8 mouse cellular contexts compared by ENCODE assay signal in the genomic region with DNA sequence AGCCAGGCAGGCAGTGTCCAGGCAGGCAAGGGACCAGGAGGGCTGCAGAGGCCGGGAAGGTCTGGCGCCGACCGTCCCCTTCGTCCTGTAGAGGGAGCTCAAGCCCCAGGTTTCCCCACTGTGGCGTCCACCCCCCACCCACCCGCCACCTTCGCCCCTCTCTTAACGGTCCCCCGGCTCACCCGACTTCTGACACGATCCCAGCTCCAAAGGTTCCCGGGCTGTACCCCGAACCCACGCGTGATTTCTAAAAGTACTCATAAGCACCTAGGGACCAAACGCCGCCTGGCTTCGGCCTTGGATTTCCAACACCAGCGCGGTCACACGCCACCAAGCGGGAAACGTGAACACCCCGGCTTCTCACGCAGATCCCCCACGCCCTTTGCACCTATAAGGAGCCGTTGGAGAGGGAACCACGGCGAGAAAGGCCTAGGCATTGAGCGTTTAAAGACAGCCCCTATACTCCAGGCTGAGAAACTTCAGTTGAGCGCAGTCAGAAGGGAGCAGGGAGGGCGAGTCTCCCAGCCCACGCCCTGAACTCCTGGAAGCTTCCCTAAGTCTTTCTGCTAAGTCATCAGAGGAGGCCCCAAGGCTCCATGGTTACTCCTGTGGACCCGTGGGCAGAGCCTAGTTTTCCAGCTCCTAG. TPM values are rescaled to one million over a fixed set of nuclear protein-coding genes. Genes with fewer than 3 reads are reported as not detected.
DNase-seq lines count a peak whose midpoint lies in the region; ATAC-seq and TF ChIP-seq lines count a peak whose summit lies in the region.

No protein-coding gene starts in this region.

- peak; percentile 42; the same call in 1 of the 2 replicates for ATAC-seq in forebrain, embryonic 14.5 days
- no peak for ATAC-seq in hindbrain, embryonic 11.5 days (ENCODE audit: low FRiP score)
- ATAC-seq in limb, embryonic 15.5 days (ENCODE audit: insufficient number of reproducible peaks, low FRiP score, low TSS enrichment, low read depth) = no peak
- peak; percentile 36; the same call in 1 of the 2 replicates for ATAC-seq in midbrain, postnatal 0 days (ENCODE audit: low FRiP score)

- 0 out of 2 replicates have a peak overlapping the region, but pooled peaks have one; percentile 8 for H3K9ac ChIP-seq in forebrain, embryonic 14.5 days (ENCODE audit: low read length)
- peak overlapping the region; percentile 99; the same call in 1 of the 2 replicates for H3K9ac ChIP-seq in hindbrain, embryonic 11.5 days (ENCODE audit: low read depth, low read length)
- no peak overlapping the region for H3K9ac ChIP-seq in limb, embryonic 15.5 days
- H3K9ac ChIP-seq in midbrain, postnatal 0 days (replicated peaks; ENCODE audit: low read length, poor library complexity, severe bottlenecking) = peak overlapping the region; percentile 39; the same call in 1 of the 2 replicates

- TF ChIP-seq POLR2A in bone marrow macrophage, adult 2 months (IDR thresholded peaks at IDR 0.05; ENCODE audit: borderline replicate concordance, low read depth, low read length) = no peak

- peak; percentile 50; the same call in 1 of the 2 replicates for TF ChIP-seq CTCF in bone marrow macrophage, adult 2 months (IDR thresholded peaks at IDR 0.05; ENCODE audit: low read depth, low read length)
- TF ChIP-seq CTCF in midbrain, postnatal 0 days (IDR thresholded peaks at IDR 0.05) = peak; percentile 67

- H3K27me3 ChIP-seq in forebrain, embryonic 14.5 days (replicated peaks; ENCODE audit: control insufficient read depth, insufficient read depth, low read length) = peaks cover 75% of the 10 kb centered on the region
- H3K27me3 ChIP-seq in hindbrain, embryonic 11.5 days (ENCODE audit: control insufficient read depth, insufficient read depth, low read length) = peaks cover 2% of the 10 kb centered on the region; the same call in 1 of the 2 replicates
- peaks cover 90% of the 10 kb centered on the region for H3K27me3 ChIP-seq in limb, embryonic 15.5 days
- peaks cover 21% of the 10 kb centered on the region for H3K27me3 ChIP-seq in midbrain, postnatal 0 days (ENCODE audit: insufficient read depth, low read length)

- H3K4me3 ChIP-seq in bone marrow macrophage, adult 2 months (ENCODE audit: insufficient read depth, low read length) = no peak overlapping the region
- peak overlapping the region; percentile 20 for H3K4me3 ChIP-seq in forebrain, embryonic 14.5 days (ENCODE audit: low read depth, low read length)
- H3K4me3 ChIP-seq in hindbrain, embryonic 11.5 days (ENCODE audit: low read depth, low read length) = peak overlapping the region; percentile 94
- H3K4me3 ChIP-seq in limb, embryonic 15.5 days = peak overlapping the region; percentile 37
- H3K4me3 ChIP-seq in midbrain, postnatal 0 days (ENCODE audit: low read depth, low read length) = peak overlapping the region; percentile 29

- no peak overlapping the region for H3K27ac ChIP-seq in bone marrow macrophage, adult 2 months (ENCODE audit: insufficient read depth, low read depth, low read length)
- no peak overlapping the region for H3K27ac ChIP-seq in forebrain, embryonic 14.5 days (ENCODE audit: low read depth, low read length)
- 0 out of 2 replicates have a peak overlapping the region, but pooled peaks have one; percentile 1 for H3K27ac ChIP-seq in hindbrain, embryonic 11.5 days (ENCODE audit: low read depth, low read length)
- no peak overlapping the region for H3K27ac ChIP-seq in limb, embryonic 15.5 days
- H3K27ac ChIP-seq in midbrain, postnatal 0 days (ENCODE audit: low read depth, low read length) = no peak overlapping the region

- no peaks in the 10 kb centered on the region for H3K4me1 ChIP-seq in bone marrow macrophage, adult 2 months (ENCODE audit: control insufficient read depth, insufficient read depth, low read length)
- H3K4me1 ChIP-seq in forebrain, embryonic 14.5 days (ENCODE audit: control insufficient read depth, insufficient read depth, low read length) = peaks cover 10% of the 10 kb centered on the region
- peaks cover 2% of the 10 kb centered on the region; the same call in 1 of the 2 replicates for H3K4me1 ChIP-seq in hindbrain, embryonic 11.5 days (replicated peaks; ENCODE audit: control insufficient read depth, insufficient read depth, low read length)
- H3K4me1 ChIP-seq in limb, embryonic 15.5 days = peaks cover 41% of the 10 kb centered on the region
- peaks cover 7% of the 10 kb centered on the region; the same call in 1 of the 2 replicates for H3K4me1 ChIP-seq in midbrain, postnatal 0 days (ENCODE audit: insufficient read depth, low read length)

- DNase-seq in cerebellum, adult 11-12 months = peak; percentile 22
- no peak for DNase-seq in cerebellum, adult 9-10 months
- DNase-seq in forebrain, embryonic 14.5 days (ENCODE audit: low spot score) = peak; percentile 53
- peak; percentile 85 for DNase-seq in hindbrain, embryonic 11.5 days (ENCODE audit: low spot score)
- DNase-seq in midbrain, postnatal 0 days (ENCODE audit: low spot score) = no peak
- DNase-seq in yolk sac, embryonic 10.5 days (ENCODE audit: low spot score) = peak; percentile 60

- under 1% methylated on average over 35 of the region's 35 CpGs for WGBS in forebrain, embryonic 14.5 days
- under 1% methylated on average over 35 of the region's 35 CpGs for WGBS in hindbrain, embryonic 11.5 days
- WGBS in limb, embryonic 15.5 days = 3% methylated on average over 35 of the region's 35 CpGs
- WGBS in midbrain, postnatal 0 days = under 1% methylated on average over 35 of the region's 35 CpGs

- H3K4me2 ChIP-seq in forebrain, embryonic 14.5 days (ENCODE audit: low read length) = peak overlapping the region; percentile 49
- peak overlapping the region; percentile 84 for H3K4me2 ChIP-seq in hindbrain, embryonic 11.5 days (replicated peaks; ENCODE audit: low read depth, low read length)
- peak overlapping the region; percentile 54 for H3K4me2 ChIP-seq in limb, embryonic 15.5 days
- H3K4me2 ChIP-seq in midbrain, postnatal 0 days (ENCODE audit: low read depth, low read length, poor library complexity, severe bottlenecking) = peak overlapping the region; percentile 74

- no peaks in the 10 kb centered on the region for H3K36me3 ChIP-seq in forebrain, embryonic 14.5 days (ENCODE audit: control insufficient read depth, insufficient read depth, low read length)
- H3K36me3 ChIP-seq in hindbrain, embryonic 11.5 days (ENCODE audit: control insufficient read depth, insufficient read depth, low read length) = no peaks in the 10 kb centered on the region
- no peaks in the 10 kb centered on the region for H3K36me3 ChIP-seq in limb, embryonic 15.5 days
- no peaks in the 10 kb centered on the region for H3K36me3 ChIP-seq in midbrain, postnatal 0 days (ENCODE audit: insufficient read depth, low read length)

- no peaks in the 10 kb centered on the region for H3K9me3 ChIP-seq in forebrain, embryonic 14.5 days (replicated peaks; ENCODE audit: control insufficient read depth, low read length)
- no peaks in the 10 kb centered on the region for H3K9me3 ChIP-seq in hindbrain, embryonic 11.5 days (ENCODE audit: control insufficient read depth, low read length)
- no peaks in the 10 kb centered on the region for H3K9me3 ChIP-seq in limb, embryonic 15.5 days
- H3K9me3 ChIP-seq in midbrain, postnatal 0 days (ENCODE audit: low read length) = no peaks in the 10 kb centered on the region

RNA-seq across cellular contexts. Expression of a gene that starts 4.1 kb away (rescaled TPM):
- 0.31 TPM in 1 of 2 replicates, not detected in the other for polyA plus RNA-seq in bone marrow macrophage, adult 2 months (2012; ENCODE audit: insufficient read depth, insufficient read length, missing spikeins)
- 1.4 and 1.5 TPM in 2 replicates for polyA plus RNA-seq in forebrain, embryonic 14.5 days (2014; fragmentation: Nextera tagmentation; extraction: Ambion mirVana)
- 26.2 and 28.1 TPM in 2 replicates for polyA plus RNA-seq in hindbrain, embryonic 11.5 days (2014; fragmentation: Nextera tagmentation; extraction: Ambion mirVana)
- polyA plus RNA-seq in limb, embryonic 15.5 days (2015; fragmentation: Nextera tagmentation; extraction: Ambion mirVana) = 18.6 and 22.9 TPM in 2 replicates
- 27.2 and 27.3 TPM in 2 replicates for total RNA-seq in midbrain, postnatal 0 days (2014; rRNA removed)
- polyA plus RNA-seq in midbrain, postnatal 0 days (2015; fragmentation: Nextera tagmentation; extraction: Ambion mirVana) = 10.6 and 13.4 TPM in 2 replicates

Comparison
In these comparisons a context has a peak if more than half of its experiments do, and no peak if none do; other contexts are left out.
1. DNase-seq: peak in cerebellum, adult 11-12 months (single experiment), forebrain, embryonic 14.5 days (single experiment), hindbrain, embryonic 11.5 days (single experiment) and yolk sac, embryonic 10.5 days (single experiment); none in cerebellum, adult 9-10 months (single experiment) and midbrain, postnatal 0 days (single experiment).
2. ATAC-seq: peak in forebrain, embryonic 14.5 days (single experiment) and midbrain, postnatal 0 days (single experiment); none in hindbrain, embryonic 11.5 days (single experiment) and limb, embryonic 15.5 days (single experiment).
3. Peak in every context shown above with its lines, with median percentiles within 50 percentile points of each other: H3K4me2 ChIP-seq.